Mouse (Mus musculus) NIH3T3 (cell line): ENCODE measurements around the gene Sf3b5.

Experiments used
- DNase-seq: peaks from one replicate; pipeline ENCODE4 v3.0.0-alpha.2; 2012; ENCODE audit warnings: low read depth

The Sf3b5 gene

DNA sequence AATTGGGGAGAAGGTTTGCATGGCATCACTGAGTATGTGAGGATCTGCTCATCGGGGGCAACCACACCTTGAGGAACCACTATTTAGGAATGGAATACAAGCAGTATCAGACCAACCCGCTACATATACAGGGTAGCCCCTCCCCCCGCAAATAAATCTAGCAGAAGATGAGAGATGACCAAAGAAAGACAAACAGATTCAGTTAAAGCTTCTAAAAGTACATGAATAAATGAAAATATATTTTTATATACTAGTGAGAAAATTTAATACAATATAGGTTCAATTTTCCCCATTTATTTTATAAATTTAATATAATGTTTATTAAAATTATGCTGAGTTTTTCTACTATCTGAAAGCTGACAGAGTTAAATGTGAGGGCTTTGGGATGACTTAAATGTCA lies at the start of gene Sf3b5:
Gene Sf3b5 (plus strand): TSS at position 301 of the 400 bp plus-strand sequence.
- no peak for DNase-seq

DNA sequence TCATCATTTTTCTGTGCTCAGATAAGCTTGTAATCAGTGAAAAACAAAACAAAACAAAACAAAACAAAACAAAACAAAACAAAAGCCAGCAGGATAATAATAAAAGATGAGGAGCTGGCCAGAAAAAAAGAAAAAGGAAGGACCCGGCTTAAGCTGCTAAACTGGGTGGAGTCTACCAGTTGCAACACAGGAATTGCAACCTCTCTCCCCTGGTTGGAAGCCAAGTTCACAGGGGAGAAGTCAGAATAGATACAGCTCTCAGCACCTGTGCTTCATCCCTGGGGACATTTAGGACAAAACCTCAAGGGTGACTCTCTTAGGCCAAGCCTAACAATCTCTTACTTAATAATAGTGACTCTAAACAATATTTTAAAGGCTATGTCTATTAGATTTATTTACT lies 49.3 kb upstream of the Sf3b5 start:
- peak; percentile 32 for DNase-seq

DNA sequence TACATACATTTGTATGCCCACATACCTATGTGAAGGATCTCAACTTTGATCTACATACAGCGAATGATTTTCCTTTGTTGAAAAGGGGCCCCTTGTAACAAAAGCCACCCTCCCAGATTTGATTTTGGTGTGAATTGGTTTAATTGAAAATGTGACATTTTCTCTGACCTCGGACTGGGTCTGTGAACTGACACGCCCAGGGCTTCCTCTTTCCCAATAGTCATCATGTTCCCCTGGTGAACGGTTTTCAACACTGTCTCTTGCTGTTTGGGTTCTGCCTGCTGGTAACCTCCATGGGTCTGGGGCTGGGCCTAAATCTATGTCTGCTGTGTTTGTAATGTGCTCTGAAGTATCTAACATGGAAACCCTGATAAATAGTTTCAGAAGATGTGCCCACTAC lies 47.9 kb upstream of the Sf3b5 start:
- DNase-seq, result no peak

DNA sequence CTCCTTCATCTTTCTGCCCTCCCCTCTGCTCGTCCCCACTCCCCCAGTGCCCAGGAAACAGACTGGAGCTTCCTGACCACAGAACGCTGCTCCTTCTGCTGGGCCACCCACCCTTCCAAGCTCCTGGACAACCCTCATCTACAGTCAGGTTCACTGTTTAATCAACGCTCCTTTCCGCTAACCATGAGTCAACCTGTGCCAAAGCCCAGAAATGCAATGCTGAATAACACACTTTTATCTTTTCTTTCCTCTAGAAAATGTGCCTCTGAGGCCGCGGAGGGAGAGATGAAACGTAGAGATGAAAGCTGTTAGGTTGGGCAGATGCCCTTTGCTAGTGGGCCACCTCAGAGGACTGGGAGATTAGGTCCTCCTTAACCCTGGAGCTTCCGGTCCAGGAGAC lies 43.6 kb upstream of the Sf3b5 start:
- no peak for DNase-seq

DNA sequence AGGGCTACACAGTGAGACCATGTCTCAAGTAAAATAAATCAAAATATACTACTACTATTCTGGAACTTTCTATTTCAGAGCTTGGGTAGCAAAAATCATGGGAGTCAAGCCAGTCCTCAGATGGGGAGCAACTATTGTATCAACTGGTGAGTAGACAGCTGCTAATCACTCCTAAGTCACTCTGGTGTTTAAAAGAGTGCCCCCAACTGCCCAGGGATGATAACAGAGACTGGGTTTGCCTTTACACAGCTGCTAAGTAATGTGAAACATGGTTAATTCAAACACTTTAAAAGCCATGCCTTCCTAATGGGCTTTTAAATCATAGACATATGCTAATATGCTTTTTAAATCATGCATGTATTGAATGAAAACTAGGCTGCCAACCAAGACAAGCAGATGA lies 42.9 kb upstream of the Sf3b5 start:
- DNase-seq, result no peak

DNA sequence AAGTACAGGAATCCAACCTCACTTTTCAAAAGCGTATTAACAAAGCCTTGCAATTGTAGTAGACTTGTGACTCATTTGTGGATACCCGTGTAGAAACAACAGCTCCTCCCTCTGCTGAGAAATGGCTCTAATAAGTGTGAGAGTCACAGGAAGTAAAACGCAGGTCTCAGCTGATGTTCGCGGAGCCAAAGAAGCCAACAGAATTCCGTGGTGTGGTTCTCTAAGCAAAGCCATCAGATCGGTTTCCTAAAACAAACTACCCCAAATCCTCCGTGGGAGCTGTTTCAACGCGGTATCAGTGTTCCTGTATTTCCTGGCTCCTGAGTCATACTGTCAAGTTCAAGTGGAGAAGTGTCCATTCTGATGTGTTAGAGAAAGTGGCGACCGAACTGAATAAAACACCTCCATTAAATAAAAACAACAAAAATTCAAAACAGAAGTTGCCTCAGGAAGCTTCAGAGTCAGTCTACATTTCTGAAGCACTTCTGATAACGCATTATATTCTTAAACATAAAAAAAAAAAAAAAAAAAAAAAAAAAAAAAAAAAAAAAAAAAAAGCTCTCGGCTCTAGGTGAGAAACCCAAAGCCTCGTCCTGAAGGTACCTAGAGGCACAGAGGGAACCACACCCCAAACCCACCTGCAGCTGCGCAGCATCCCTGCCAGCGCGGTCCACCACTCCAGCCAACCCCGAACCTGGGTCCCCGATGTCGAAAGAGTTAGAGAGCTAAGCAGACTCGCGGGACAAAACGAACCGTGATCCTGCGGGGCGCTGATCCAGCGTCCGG lies 41.6 kb upstream of the Sf3b5 start:
- peak; percentile 73 for DNase-seq

DNA sequence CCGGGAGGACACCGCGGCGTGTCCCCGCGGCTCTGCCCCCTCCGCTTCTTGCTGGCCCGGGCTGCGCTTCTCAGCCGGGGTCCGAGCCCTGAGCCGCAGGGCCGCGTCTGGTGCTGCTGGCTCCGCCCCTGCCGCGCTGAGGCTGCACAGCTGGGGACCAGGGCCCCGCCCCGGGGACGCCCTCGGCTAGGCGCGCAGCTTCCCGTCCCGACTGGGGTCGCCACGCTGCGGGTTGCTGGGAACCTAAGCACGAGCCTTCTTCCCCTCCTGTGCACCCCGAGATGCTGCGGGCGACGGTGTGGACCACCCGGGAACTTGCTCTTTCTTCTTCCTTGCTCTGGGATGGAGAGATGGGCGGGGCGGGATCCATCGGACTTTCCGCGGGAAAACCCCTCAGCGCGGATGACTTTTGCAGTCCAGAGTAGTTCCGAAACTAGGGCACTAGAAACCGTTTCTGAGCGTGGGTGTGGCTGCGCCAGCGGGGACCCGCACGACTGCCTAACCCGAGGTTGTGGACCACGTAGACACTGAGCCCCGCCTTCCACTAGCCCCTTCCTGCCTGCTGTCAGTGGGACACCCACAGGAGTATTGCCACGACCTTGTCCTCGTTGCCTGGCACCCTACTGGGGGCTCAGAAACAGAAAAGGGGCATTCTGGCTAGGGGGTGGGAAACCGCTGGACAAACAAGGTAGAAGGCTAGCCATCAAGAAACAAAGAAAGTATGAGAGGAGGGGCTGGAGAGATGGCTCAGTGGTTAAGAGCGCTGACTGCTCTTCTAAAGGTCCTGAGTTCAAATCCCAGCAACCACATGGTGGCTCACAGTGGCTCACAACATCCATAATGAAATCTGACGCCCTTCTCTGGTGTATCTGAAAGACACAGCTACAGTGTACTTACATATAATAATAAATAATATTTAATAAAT lies 40.7 kb upstream of the Sf3b5 start, which contains the start of gene Stx11:
Gene Stx11 (minus strand): TSS at position 148 of the 925 bp plus-strand sequence.
- peak; percentile 78 for DNase-seq

DNA sequence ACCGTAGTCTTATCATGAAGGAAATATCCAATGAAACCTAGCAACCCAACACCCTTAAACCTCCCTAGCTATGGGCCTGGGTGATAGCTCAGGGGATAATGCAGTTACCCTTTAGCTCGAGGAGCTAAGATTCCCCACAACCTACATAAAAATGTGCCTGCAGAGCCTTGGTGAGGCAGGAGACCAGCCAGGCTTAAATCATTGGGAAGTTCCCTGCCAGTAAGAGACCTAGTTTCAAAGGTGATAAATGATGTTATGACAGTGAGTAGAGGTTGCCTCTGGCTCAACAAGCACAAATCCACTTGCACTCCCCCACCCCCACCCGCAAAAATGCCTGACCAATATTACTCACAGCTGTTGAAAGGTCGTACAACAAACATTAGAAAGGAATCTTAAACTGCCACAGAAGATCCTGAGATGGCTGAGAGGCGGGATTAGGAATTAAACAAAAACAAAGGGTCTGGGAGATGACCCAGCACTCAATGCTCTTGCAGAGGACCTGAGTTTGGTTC lies 39.4 kb upstream of the Sf3b5 start:
- peak; percentile 88 for DNase-seq

DNA sequence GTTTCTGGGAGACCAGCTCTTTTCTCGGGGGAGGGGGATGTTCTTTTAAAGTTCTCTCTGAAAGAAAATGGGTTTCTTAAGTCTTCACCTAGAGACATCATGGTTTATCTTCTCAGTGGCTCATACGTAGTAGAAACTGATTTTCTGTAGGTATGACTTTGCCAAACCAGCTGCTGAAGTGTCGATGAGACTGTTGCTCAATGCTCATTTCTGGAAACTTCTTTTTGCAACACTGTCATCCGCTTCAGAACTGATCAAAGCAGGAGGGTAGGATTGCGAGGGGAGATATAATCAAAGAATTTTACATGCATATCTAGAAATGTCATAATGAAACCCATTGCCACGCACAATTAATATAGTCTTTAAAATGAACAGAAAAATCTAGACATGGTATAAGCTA lies 30.6 kb upstream of the Sf3b5 start:
- no peak for DNase-seq

DNA sequence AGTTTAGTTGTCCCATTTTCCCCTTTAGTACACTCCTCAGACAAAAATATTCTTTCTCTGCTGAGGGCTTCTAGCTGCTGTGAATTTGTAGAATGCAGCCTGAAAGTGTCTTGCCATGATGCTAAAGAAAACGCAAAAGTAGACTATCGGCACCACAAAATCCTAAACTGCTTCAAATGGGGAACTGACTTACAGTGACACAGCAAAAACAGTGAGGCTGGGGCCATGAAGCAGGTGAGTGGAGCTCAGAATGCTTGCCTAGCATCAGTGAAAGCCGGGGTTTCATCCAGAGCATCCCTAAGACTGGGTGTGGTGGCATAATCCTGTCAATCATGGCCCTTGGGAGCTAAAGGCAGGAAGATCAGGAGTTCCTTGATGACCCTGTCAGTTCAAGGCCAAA lies 29.7 kb upstream of the Sf3b5 start:
- no peak for DNase-seq

DNA sequence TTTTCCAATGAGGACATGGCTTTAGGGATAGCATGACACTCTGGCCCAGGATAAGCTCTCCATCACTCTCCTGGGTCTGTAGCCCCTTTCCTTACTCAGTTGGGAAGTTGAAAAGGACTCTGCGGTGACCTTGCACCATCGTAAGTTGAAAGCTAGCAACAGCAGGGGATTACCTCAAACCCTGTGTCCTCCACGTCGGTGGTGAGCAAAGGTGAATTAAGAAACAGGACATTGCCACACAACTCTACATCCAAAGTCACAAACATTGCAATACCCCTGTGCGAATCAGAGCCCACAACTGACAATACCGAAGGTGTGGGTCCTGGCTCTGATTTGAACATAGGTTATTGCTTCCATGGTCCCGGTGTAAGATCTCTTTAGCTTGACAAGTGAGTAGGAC lies 29.2 kb upstream of the Sf3b5 start:
- no peak for DNase-seq

DNA sequence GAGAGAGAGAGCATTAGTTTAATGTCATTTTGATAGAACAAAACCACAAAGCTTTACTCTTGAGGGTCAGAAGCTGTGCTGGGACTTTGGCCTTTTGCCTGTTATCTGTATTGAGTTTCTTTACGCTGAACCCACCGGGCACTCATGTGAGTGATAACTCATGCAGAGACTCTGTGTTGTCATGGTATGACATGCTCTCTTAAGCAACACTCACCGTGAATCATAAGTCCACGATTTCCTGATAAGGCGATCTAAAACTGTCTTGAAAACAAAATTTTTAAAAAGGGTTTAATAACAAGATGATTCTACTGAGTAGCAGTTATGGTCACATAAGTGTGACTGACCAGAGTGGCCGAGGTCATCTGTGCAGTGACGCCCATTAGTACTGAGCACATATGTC lies 28.6 kb upstream of the Sf3b5 start:
- peak; percentile 68 for DNase-seq

DNA sequence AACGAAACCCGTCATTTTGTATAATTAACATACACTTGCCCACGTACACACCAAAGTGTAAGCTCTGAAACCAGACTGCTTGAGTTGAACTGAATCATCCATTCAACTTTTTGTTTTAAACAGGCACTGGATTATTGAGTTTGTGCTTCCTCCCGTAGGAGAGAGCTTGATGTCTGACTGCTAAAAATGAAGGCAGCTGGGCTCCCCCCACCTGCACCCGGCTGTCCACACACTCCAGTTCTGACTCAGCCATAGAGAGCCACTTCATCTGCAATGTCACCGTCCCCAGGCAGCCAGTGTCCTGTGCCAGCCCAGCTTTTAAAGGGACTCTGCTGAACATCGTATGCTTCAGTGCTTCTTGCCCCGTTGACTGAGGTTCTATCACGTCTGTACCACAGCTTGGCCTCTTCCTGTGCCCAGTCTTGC lies 27.3 kb upstream of the Sf3b5 start:
- no peak for DNase-seq

DNA sequence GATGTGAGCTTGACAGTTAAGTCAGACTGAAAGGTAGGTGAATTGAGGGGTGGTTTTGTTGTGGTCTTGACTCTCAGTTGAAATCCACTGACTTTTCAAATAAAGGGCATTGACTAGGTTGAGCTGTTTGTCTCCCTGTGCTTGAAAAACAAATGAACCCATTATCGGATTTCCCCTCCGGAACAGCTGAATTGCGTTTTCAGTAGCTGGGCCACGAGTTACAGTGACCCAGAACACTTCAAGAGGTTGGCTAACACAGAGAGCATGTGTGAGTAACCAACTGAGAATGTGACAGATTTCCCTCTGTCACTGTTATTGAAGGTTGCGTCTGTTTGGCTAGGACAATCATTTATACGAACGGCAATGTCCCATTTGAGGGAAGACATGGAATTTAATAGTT lies 24.1 kb upstream of the Sf3b5 start:
- peak; percentile 26 for DNase-seq

DNA sequence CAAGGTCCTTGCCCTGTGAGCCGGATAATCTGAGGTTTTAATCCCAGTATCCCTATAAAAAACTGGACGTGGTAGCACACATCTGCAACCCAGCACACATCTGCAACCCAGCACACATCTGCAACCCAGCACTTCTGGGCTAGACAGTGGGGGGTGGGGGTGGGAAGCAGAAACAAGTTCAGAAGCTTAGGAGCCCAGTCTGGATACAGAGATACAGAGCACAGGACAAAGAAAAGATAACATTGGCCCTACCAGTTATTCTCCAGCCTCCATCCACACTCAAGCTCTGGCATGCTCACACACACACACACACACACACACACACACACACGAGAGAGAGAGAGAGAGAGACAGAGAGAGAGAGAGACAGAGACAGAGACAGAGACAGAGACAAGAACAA lies 21.6 kb upstream of the Sf3b5 start:
- DNase-seq, result no peak

DNA sequence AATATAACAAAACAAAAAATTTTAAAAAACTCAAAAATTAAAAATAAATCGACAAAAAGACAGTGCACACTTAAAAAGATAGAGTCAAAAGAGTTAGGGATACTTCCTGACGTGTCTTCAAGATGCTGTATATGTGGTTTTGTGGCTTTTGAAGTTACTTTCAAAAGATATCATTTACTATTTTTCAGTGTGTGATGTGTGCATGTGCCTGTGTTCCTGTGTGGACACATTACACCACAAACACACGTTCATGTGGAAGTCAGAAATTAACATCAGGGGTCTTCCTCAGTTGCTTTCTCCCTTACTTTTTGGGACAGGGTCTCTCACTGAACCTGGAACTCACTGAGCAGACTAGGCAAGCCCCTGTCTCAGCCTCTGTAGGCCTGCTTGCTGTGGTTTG lies 20.1 kb upstream of the Sf3b5 start:
- DNase-seq, result no peak

DNA sequence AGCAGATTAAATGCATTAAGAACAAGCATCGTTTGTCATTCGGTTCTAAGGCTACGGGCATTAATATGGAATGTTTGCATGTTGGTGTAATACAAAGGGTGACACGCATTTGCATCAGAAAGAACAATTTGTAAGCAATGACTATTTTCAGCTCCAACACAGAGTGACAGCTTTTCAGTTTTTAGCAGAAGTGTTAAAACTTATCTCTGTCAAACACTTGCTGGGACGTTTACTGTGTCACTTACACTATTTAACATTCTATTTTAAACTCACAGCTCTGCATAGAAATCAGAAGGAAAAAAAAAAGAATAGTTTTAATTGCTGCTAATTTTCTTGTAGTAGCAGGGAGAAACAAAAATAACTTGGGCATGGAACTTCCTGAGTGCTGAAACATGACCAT lies 18.7 kb upstream of the Sf3b5 start:
- no peak for DNase-seq

DNA sequence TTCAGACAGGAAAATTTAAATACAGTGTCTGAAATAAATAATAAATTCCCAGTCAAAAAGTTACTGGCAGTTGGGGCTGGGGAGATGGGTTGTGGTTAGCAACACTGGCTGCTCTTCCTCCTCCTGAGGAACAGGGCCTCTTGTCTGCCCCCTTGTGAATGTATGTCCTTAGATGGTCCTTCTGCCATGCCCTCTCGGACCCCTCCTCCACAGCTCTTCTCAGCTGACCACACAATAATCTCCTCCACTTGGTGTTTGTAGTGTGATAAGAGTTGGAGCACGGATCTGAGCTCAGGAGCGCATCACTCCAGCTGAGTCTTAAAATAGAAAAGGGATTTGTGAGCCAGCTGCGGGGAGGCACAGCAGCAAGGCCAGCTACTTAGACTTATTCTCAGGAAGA lies 18.2 kb upstream of the Sf3b5 start:
- peak; percentile 20 for DNase-seq

DNA sequence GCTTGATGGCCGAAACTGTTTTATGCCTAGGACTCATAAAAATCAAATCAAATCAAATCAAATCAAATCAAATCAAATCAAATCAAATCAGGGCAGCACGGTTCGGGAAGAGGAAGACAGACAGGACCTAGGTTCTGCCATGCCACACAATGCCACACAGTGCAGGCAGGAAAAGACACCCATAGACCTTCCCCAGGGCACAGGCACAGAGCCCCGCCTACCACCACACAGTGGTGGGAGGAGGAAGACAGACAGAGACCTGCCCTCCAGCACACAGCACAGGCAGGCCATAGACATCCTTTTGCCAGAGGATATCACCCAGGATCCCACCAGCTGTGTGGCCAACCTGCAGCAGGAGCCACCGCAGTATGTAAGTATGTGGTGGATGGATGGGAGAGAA lies 13.2 kb upstream of the Sf3b5 start:
- no peak for DNase-seq

DNA sequence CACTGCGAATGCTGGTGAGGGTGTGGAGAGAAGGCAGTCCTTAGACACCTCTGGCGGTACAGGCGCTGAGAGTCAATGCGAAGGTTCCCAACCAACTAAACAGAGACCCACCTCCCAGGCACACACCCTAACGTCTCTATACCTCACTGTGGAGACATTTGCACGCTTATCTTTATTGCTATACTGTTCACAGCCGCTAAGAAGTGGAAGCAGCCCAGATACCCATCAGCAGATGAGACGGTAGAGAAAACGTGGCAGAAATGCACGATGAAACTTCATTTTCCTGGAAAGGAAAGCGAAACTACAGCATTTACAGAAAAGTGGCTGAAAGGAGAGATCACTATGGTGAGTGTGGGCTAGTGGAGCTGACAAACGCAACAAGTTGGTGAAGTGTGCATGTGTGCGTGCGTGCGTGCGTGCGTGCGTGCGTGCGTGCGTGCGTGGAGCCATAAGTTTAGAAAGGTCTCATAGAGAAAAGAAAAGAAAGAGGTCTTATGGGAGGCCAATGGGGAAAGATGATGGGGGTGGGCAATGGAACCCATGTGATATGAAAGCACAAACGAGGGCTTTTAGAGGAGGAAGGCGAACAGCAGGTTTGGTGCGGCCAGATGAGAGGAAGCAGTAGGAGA lies 11.6 kb upstream of the Sf3b5 start:
- no peak for DNase-seq

DNA sequence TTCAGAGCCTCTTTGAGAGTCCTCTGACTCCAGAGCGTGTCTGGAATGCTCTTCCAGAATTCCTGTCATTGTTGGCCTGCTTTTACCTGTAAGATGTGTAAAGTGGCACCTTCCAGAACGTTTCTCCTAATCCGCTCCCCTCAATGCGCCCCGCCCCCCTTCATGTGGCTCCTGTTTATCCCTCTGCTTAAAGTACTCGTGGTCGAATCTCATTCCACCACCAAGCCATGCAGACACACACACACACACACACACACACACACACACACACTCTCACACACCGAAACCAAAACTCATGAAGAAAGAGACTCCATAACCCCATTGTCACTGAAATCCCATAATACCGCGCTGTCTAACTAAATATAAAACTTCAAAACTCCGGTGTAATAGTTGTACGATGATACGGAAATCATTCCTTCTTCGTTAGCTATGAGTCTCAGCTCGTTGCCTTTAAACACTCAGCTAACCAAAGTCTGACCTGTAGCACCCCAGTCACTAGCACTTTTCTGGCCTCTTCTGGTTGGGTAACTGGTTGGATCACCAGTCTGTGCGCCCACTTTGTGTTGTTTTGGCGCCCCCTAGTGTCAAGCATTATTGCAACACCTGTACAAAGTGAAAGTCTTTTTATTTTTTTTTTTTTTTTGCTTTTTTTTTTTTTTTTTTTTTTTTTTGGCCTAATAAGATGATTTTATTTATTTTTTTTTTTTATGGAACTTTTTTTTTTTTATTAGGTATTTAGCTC lies 8.2 kb upstream of the Sf3b5 start:
- peak; percentile 95 for DNase-seq
